In the genomic region with DNA sequence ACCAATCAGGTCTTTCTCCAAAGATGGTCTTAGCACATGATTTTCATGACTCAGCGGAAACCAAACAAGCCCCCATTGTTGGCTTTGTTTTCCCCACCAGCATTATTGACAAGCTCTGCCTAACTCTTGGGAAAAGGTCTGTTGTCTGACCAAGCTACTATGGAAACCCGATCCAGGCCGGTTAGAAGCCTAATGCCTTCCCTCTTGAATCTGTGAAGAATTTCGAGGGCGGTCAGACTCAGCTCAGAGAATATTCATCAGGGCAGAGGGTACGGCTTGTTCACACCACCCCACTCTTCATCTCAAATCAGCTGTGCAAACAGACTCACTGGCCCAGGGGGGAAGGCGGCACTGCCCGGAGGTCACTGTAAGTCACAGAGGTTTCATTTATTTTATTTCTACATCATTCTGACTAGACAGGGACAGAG, we compare ENCODE assay signal across 9 mouse cellular contexts.
DNase-seq lines count a peak whose midpoint lies in the region; ATAC-seq and TF ChIP-seq lines count a peak whose summit lies in the region.
"Had no signal": no experiment of that assay in that cellular context is flagged by ENCODE, and none has a peak within 500 bp of the region (broad histone marks: within the 10 kb centered on the region; RNA-seq: fewer than 3 reads in every experiment).

No protein-coding gene starts in this region.

- dilution Hi-C loops in CH12.LX (cut with MboI; ENCODE audit: extremely low pct_ligation_motif_present, extremely low pct_unique_long_range_greater_than_20kb, low sequenced_read_pairs), result no loop called here

- TF ChIP-seq EP300 in CH12.LX (IDR thresholded peaks at IDR 0.05; ENCODE audit: low read length), result no peak

- no peaks in the 10 kb centered on the region for H3K27me3 ChIP-seq in CH12.LX (replicated peaks)
- H3K27me3 ChIP-seq in midbrain, embryonic 10.5 days (ENCODE audit: low read depth, poor library complexity, severe bottlenecking), result no peaks in the 10 kb centered on the region

- no peaks in the 10 kb centered on the region for H3K36me3 ChIP-seq in CH12.LX (replicated peaks in 1 of 2; ENCODE audit: control insufficient read depth in 1 of 2, insufficient read depth in 1 of 2, low read length in 1 of 2)
- no peaks in the 10 kb centered on the region for H3K36me3 ChIP-seq in midbrain, embryonic 10.5 days
- H3K36me3 ChIP-seq: heart, embryonic 10.5 days had no signal

- in situ Hi-C loops in CH12.LX (cut with MboI; ENCODE audit: low pct_ligation_motif_present, low pct_unique_long_range_greater_than_20kb, low sequenced_read_pairs), result no loop called here

- peaks cover 6% of the 10 kb centered on the region for H3K9me3 ChIP-seq in CH12.LX (replicated peaks; ENCODE audit: low read length)
- H3K9me3 ChIP-seq in midbrain, embryonic 10.5 days (replicated peaks), result peaks cover 12% of the 10 kb centered on the region; the same call in 1 of the 2 replicates
- H3K9me3 ChIP-seq: heart, embryonic 10.5 days had no signal

- no peak for TF ChIP-seq RAD21 in CH12.LX (IDR thresholded peaks at IDR 0.05; ENCODE audit: low read depth, low read length)

- no peak overlapping the region; the same call in 1 of the 2 replicates for H3K4me2 ChIP-seq in CH12.LX (ENCODE audit: insufficient read depth, low read depth, poor library complexity, severe bottlenecking)

- ATAC-seq in megakaryocyte, adult 5-6 weeks (ENCODE audit: poor library complexity, severe bottlenecking), result no peak

- TF ChIP-seq POLR2A in CH12.LX (IDR thresholded peaks at IDR 0.05; ENCODE audit: low read depth, low read length), result no peak
- no peak for TF ChIP-seq POLR2A in cortical plate, adult 2 months (IDR thresholded peaks at IDR 0.05; ENCODE audit: extremely low read depth, insufficient read depth, low read length)

- peaks cover 0 to 3% of the 10 kb centered on the region in 2 experiments; a peak in 2 of 4 replicates for H3K4me1 ChIP-seq in CH12.LX (ENCODE audit: control insufficient read depth in 1 of 2, insufficient read depth in 2 of 2)
- H3K4me1 ChIP-seq in cortical plate, adult 2 months (ENCODE audit: control insufficient read depth, insufficient read depth, low read length), result no peaks in the 10 kb centered on the region
- peaks cover 25% of the 10 kb centered on the region for H3K4me1 ChIP-seq in midbrain, embryonic 10.5 days

- no peaks in the 10 kb centered on the region for H3K79me2 ChIP-seq in CH12.LX (replicated peaks; ENCODE audit: control insufficient read depth, extremely low read depth, insufficient read depth, poor library complexity, severe bottlenecking)

- H3K27ac ChIP-seq in CH12.LX (ENCODE audit: insufficient read depth, low read depth), result no peak overlapping the region
- peak overlapping the region; percentile 56; the same call in 1 of the 2 replicates for H3K27ac ChIP-seq in cortical plate, adult 2 months (ENCODE audit: insufficient read depth, low read length)
- H3K27ac ChIP-seq in midbrain, embryonic 10.5 days (replicated peaks), result peak overlapping the region; percentile 79
- H3K27ac ChIP-seq: heart, embryonic 10.5 days had no signal

- WGBS in midbrain, embryonic 10.5 days, result 20% methylated on average over 8 of the region's 8 CpGs

- no peak overlapping the region for H3K9ac ChIP-seq in CH12.LX (ENCODE audit: insufficient read depth, low read depth)

- no peak overlapping the region for H3K4me3 ChIP-seq in CH12.LX (replicated peaks in 1 of 3; ENCODE audit: low read depth in 2 of 3, low read length in 2 of 3, poor library complexity in 1 of 3)
- H3K4me3 ChIP-seq in cortical plate, adult 2 months (ENCODE audit: insufficient read depth, low read length), result no peak overlapping the region
- H3K4me3 ChIP-seq in midbrain, embryonic 10.5 days, result no peak overlapping the region
- H3K4me3 ChIP-seq: heart, embryonic 10.5 days; myocyte had no signal

- no peak for DNase-seq in CH12.LX (ENCODE audit: extremely low read depth)
- peak; percentile 50 for DNase-seq in forelimb bud, embryonic 11.5 days (ENCODE audit: low read depth, low spot score)
- peak; percentile 68 for DNase-seq in midbrain, embryonic 10.5 days (ENCODE audit: low spot score)
- DNase-seq in adrenal gland, adult 2 months, result no peak
- no peak for DNase-seq in thymus, postnatal 36 days

- TF ChIP-seq CTCF in CH12.LX (conservative IDR thresholded peaks at IDR 0.05 in 1 of 2, IDR thresholded peaks at IDR 0.05 in 1 of 2; ENCODE audit: low read depth in 2 of 2, low read length in 2 of 2), result no peak
- TF ChIP-seq CTCF in cortical plate, adult 2 months (IDR thresholded peaks at IDR 0.05; ENCODE audit: extremely low read depth, insufficient read depth, low read length), result no peak

TF ChIP-seq in CH12.LX, 34 proteins besides CTCF, POLR2A, EP300 and RAD21:
- TF ChIP-seq CHD1 (IDR thresholded peaks at IDR 0.05; ENCODE audit: low read depth, low read length), result no peak
- TF ChIP-seq MAFK (IDR thresholded peaks at IDR 0.05; ENCODE audit: insufficient replicate concordance, low read length), result peak; percentile 82; the same call in 1 of the 2 replicates

Comparison
In these comparisons a context has a peak if more than half of its experiments do, and no peak if none do; other contexts are left out.
1. DNase-seq: peak in forelimb bud, embryonic 11.5 days (single experiment) and midbrain, embryonic 10.5 days (single experiment); none in CH12.LX (single experiment), adrenal gland, adult 2 months (single experiment) and thymus, postnatal 36 days (0 of 2).